Mouse (Mus musculus) liver, embryonic 14.5 days (tissue): ENCODE measurements around the gene Zfp13.

Source experiments
- CTCF ChIP-seq: IDR thresholded peaks from 2 replicates; pipeline ENCODE4 v1.5.1; 2016; ENCODE audit warnings: antibody characterized with exemption, low read depth, control low read depth
- EP300 ChIP-seq: IDR thresholded peaks from 2 replicates; pipeline ENCODE4 v1.6.1; 2016; ENCODE audit warnings: antibody characterized with exemption, low read depth

DNA sequence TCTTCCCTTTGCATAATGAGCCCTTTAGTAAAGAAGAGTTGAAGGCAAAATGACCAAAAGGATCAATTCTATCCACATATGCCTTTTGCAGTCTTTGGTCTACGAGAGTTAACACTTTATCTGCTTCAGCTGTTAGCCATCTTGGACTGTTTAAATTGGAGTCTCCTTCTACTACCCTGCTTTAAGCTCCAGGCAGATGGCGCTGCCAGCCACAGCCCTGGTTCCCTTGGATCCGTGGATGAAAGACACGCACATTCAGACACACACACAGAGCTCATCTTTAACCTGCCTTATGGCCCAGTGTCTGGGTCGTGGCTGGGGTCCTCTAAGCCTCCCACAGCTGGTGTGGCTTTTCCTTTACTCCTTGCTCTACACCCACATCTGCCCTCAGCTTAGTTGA, 28.2 kb downstream of the Zfp13 start:
- TF ChIP-seq EP300 (no peak), CTCF (peak; percentile 29; the same call in 1 of the 2 replicates)
